Mouse (Mus musculus): ENCODE data around the gene Wfs1. TPM values are rescaled to one million over a fixed set of nuclear protein-coding genes. Genes with fewer than 3 reads are reported as not detected.

Gene Wfs1
- 10 to 100 TPM; 49.9 to 86.0 TPM for total RNA-seq (2021)
- long read RNA-seq, experiment 1, transcript Wfs1-201 (8 exons, 3,787 nt) = major isoform, 300 of 365 reads
- long read RNA-seq, experiment 1, partial matches to known transcripts = 20 of 365 reads
- long read RNA-seq, experiment 1, other reads (novel, unspliced or antisense) = 44 of 365 reads
- long read RNA-seq, experiment 2, transcript Wfs1-201 (8 exons, 3,787 nt) = major isoform, 305 of 358 reads
- long read RNA-seq, experiment 2, partial matches to known transcripts = 19 of 358 reads
- long read RNA-seq, experiment 2, other reads (novel, unspliced or antisense) = 34 of 358 reads

GRCm38 (mm10) chr5:36988781-36989624 is at the start of gene Wfs1:
Wfs1 (minus strand) TSS chr5:36989205.
- Histone ChIP-seq H3K4me3 (peak within 1 kb of the TSS; percentile 99), H3K27ac (peak within 1 kb of the TSS; percentile 96)
- DNase-seq = peak; percentile 99
- intact Hi-C loops (cut with DNase I) = no loop called here
- TF ChIP-seq CTCF (IDR thresholded peaks at IDR 0.05) = peak; percentile 29; the same call in 1 of the 2 replicates

- TF ChIP-seq CTCF (IDR thresholded peaks at IDR 0.05) = no peak
- no peak overlapping the region for H3K27ac ChIP-seq
- no peak for DNase-seq
- intact Hi-C loops (cut with DNase I) = no loop called here
- no peak overlapping the region for H3K4me3 ChIP-seq
These were observed 47.9 kb upstream of the Wfs1 start for GRCm38 (mm10) chr5:37036884-37037283.

GRCm38 (mm10) chr5:37035896-37036295 is 46.9 kb upstream of the Wfs1 start:
- Histone ChIP-seq H3K4me3 (no peak overlapping the region), H3K27ac (no peak overlapping the region)
- intact Hi-C loops (cut with DNase I) = no loop called here
- no peak for TF ChIP-seq CTCF (IDR thresholded peaks at IDR 0.05)
- no peak for DNase-seq

- no peak overlapping the region for H3K4me3 ChIP-seq
- TF ChIP-seq CTCF (IDR thresholded peaks at IDR 0.05) = no peak
- DNase-seq = no peak
- H3K27ac ChIP-seq = no peak overlapping the region
- intact Hi-C loops (cut with DNase I) = no loop called here
These were observed 46.2 kb upstream of the Wfs1 start for GRCm38 (mm10) chr5:37035192-37035591.

- H3K4me3 ChIP-seq = no peak overlapping the region
- no peak for DNase-seq
- no peak overlapping the region for H3K27ac ChIP-seq
- intact Hi-C loops (cut with DNase I) = no loop called here
- no peak for TF ChIP-seq CTCF (IDR thresholded peaks at IDR 0.05)
These were observed 41.7 kb upstream of the Wfs1 start for GRCm38 (mm10) chr5:37030753-37031152.

- DNase-seq = no peak
- TF ChIP-seq CTCF (IDR thresholded peaks at IDR 0.05) = no peak
- H3K27ac ChIP-seq = no peak overlapping the region
- H3K4me3 ChIP-seq = peak overlapping the region; percentile 73
- intact Hi-C loops (cut with DNase I) = no loop called here
These were observed 40.4 kb upstream of the Wfs1 start for GRCm38 (mm10) chr5:37029326-37029905.

GRCm38 (mm10) chr5:37028486-37029311 is 39.7 kb upstream of the Wfs1 start:
- Histone ChIP-seq H3K27ac (no peak overlapping the region), H3K4me3 (peak overlapping the region; percentile 73)
- TF ChIP-seq CTCF (IDR thresholded peaks at IDR 0.05) = no peak
- intact Hi-C loops (cut with DNase I) = no loop called here
- DNase-seq = no peak

- intact Hi-C loops (cut with DNase I) = no loop called here
- no peak for TF ChIP-seq CTCF (IDR thresholded peaks at IDR 0.05)
- Histone ChIP-seq H3K4me3 (peak overlapping the region; percentile 73), H3K27ac (no peak overlapping the region)
- DNase-seq = peak; percentile 71
These were observed 39.1 kb upstream of the Wfs1 start for GRCm38 (mm10) chr5:37028104-37028485.

- TF ChIP-seq CTCF (IDR thresholded peaks at IDR 0.05) = no peak
- Histone ChIP-seq H3K27ac (no peak overlapping the region), H3K4me3 (peak overlapping the region; percentile 73)
- no peak for DNase-seq
- intact Hi-C loops (cut with DNase I) = no loop called here
These were observed 38.7 kb upstream of the Wfs1 start for GRCm38 (mm10) chr5:37027701-37028100.

GRCm38 (mm10) chr5:37017222-37017621 is 28.2 kb upstream of the Wfs1 start:
- intact Hi-C loops (cut with DNase I) = no loop called here
- Histone ChIP-seq H3K4me3 (no peak overlapping the region), H3K27ac (no peak overlapping the region)
- no peak for DNase-seq
- no peak for TF ChIP-seq CTCF (IDR thresholded peaks at IDR 0.05)

GRCm38 (mm10) chr5:37015612-37016310 is 26.8 kb upstream of the Wfs1 start:
- no peak overlapping the region for H3K27ac ChIP-seq
- intact Hi-C loops (cut with DNase I) = no loop called here
- TF ChIP-seq CTCF (IDR thresholded peaks at IDR 0.05) = no peak
- H3K4me3 ChIP-seq = no peak overlapping the region
- no peak for DNase-seq
